Mouse (Mus musculus) T-cell, adult 2 months (primary cell): ENCODE results near the gene Nucks1.

Source experiments
- DNase-seq: peaks from one replicate; pipeline ENCODE4 v3.0.0; 2022; ENCODE audit warnings: low spot score

The Nucks1 gene

GRCm38 (mm10) chr1:131919052-131919451, 8.7 kb downstream of the Nucks1 start:
- no peak for DNase-seq

DNA sequence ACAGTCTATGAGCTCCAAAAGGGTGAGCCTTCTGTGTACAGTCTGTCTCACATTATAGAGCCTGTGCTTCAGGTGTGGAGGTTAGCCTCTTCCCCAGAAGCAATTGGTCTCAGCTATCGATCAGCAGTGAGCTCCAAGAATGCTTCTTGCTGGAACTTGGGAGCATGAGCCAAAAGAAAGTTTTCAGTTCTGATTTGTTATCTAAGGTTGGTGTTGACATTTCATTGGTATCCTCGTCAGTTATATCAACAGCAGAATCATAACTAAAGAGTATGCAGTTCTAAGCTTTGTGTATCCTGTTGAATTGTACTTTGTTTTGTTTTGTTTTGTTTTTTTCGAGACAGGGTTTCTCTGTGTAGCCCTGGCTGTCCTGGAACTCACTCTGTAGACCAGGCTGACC, 11.8 kb downstream of the Nucks1 start:
- DNase-seq: no peak

DNA sequence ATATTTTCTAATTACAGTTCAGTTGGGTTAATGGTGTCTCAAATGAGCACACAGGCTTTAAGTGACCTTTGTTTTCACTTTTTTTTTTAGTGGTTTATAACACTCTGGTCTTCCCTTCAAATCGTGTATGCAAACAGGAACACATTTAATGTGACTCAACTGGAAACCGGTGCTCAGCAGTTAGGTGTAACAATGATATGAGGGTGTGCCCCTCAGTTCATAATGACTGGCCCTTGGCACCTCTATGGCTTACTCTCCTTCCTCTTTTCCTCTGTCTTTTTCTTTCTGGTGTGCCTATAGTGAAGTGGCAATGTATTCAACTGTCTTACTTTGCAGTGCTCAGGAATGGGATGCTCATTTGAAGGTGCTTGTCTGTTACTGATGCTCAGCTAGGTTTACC, 23.1 kb downstream of the Nucks1 start:
- DNase-seq: no peak

GRCm38 (mm10) chr1:131937659-131938305, 27.4 kb downstream of the Nucks1 start:
- DNase-seq: no peak

DNA sequence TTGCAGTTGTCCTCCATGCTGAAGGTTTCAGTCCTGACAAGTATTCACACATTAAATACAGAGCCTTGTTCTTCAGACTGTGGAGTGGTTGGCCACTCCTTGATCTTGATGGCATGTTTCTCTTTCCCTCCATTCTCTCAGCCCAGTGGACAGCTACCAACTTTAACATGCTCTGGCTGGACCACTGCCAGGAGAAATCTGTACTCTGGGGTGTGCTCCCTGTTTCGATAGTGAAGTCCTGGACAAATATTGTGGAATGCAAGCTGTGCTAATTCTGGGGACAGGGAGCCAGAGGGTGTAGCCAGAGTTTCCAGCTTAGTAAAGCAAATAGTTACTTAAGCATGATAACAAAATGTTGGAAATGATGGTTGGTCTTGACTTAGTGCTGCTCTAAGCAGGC, 28.5 kb downstream of the Nucks1 start:
- no peak for DNase-seq

GRCm38 (mm10) chr1:131940711-131941244, 30.4 kb downstream of the Nucks1 start:
- no peak for DNase-seq

- DNase-seq: no peak
These were observed 31.2 kb downstream of the Nucks1 start for GRCm38 (mm10) chr1:131941501-131941900.

GRCm38 (mm10) chr1:131942621-131943590, 32.6 kb downstream of the Nucks1 start:
- DNase-seq: no peak

GRCm38 (mm10) chr1:131945674-131946440, 35.5 kb downstream of the Nucks1 start:
- DNase-seq: no peak

DNA sequence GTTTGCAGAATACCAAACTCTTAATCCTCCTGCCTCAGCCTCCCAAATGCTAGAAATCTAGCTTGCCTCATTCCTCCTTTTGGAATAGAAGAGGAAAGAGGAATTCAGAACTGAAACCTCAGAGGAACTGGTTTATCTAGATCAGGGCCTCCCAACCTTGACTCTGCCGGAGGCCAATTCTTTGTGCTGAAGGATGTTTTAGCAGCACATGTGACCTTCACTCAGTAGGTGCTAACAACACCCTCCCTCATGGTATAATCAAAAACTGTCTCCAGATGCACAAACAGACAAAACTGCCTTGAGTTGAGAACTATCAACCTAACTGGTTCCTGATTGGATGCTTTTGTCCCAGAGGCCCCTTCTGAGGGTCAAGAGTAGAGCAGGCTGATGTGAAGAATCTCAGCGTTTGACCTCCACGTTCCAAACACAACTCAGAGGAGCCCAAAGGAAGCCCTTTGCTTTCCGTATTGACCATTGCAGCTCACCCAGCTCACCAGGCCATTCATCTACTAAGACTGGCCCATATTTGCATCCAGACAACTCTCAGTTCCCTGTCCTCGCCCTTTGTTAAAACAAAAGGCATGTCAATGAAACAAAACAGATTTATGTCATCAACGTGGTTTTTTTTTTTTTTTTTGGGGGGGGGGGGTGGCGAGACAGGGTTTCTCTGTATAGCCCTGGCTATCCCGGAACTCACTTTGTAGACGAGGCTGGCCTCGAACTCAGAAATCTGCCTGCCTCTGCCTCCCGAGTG, 36.3 kb downstream of the Nucks1 start:
- no peak for DNase-seq

GRCm38 (mm10) chr1:131947997-131948525, 37.7 kb downstream of the Nucks1 start:
- DNase-seq: no peak

DNA sequence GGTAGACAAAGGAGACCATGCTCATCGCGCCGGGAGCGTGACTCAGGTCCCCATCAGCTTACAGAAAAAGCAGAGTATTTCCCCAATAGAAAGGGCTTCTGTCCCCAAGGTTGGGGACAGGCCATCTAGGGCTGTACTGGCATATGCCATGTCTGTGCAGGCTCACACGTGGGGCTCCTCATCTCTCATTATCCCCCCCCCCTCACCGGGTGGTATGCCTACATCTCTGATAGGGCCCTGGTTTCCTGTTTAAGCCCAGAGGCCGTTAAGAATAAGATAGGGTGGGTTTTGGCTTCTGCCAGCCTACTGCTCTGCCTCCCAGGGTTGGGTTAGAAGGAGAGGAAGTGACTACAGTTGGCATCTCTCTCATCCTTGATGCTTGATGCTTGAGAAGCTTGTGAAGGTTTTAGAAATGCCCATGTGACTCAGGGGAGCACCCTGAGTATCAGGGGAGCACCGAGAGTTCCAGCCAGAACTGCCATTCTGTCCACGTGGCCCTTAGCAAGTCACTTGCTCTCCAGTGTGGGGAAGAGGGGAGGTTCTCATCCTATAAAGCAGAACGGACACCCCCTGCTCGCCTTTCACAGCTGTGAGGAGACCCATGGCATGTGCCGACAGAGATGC, 44.0 kb downstream of the Nucks1 start:
- DNase-seq: no peak

GRCm38 (mm10) chr1:131955131-131955757, 44.9 kb downstream of the Nucks1 start:
- no peak for DNase-seq

GRCm38 (mm10) chr1:131957416-131957815, 47.1 kb downstream of the Nucks1 start:
- no peak for DNase-seq

DNA sequence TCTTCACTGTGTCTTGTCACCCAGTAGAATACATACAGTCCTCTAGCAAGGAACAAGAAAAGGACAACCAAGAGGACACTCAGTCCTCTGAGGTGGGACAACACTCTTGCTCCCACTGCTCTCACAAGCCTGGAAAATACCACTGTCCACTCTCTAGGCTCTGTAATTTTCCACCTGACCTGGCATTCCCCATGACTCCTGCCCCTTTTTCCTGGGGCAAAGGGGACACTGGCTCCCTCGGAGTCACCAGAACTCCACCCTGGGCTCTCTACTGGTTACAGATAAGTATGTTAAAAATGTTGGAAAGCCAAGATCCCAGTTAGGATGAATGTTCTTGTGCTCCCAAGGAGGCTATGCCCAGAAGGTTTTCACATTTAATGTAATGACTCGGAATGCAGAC, 50.7 kb downstream of the Nucks1 start:
- DNase-seq: no peak

- no peak for DNase-seq
These were observed 52.3 kb downstream of the Nucks1 start, which contains the start of gene Slc45a3 for GRCm38 (mm10) chr1:131962606-131963084. TSS of gene Slc45a3 (plus strand) at chr1:131962967.

DNA sequence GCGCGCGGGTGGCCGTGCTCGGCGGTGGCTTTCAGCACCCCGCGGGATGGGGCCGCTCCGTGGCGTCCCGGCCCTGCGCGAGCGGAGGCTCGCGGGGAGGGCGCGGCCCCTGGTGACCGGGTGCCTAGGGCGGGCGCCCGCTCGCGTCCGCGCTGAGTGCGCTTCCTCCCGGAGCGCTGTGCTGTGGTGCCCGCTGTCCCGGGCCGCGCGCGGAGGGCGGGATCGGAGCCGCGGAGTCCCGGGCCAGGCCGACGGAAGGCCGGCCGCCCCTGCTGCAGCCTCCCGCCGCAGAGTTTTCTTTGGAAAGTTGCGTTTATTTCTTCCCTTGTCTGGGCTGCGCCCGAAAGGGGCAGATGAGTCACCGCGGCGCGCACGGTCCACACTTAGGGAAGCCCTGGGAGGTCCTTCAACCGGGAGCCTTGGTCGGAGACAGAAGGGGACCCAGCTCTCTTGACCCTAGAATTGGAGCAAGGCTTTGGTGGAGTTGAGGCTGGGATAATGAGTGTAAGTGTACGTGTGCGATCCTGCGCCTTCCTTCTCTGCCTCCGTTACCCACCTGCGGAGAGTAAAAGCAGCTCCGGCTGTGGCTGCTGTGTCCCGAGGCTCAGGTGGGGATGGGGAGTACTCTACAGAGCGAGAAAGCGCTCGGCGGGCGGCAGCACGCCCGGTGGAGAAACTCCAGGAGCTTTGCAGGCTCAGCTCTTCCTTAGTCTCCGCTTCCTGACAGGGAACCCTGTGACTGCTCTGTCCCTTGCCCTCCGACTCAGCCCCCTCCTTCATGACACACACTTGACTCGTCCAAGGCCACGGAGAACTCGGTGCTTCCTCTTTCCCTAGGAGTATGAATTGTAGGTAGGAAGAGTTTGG, 53.0 kb downstream of the Nucks1 start:
- DNase-seq: peak; percentile 2

DNA sequence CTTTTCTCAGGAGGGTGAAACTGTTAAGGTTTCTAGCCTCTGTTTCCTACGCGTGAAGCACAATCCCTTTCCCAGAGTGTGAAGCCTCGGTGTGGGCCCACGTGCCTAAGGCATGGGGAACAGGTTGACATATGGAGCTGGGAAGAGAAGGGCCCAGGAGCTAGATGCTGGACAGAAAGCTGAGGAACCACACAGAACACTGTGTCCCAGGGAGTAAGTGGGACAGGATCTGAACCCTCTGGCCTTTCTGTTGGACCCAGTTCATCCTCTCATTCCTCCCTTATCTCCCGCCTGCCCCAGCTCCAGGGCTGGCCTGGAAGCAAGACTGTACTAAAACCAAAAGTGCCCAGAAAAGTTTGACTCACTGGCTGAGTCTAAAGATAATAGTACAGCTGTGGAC, 53.8 kb downstream of the Nucks1 start:
- DNase-seq: no peak

GRCm38 (mm10) chr1:131964580-131964979, 54.2 kb downstream of the Nucks1 start:
- no peak for DNase-seq
